ENCODE assay signal across 9 mouse cellular contexts in genomic region chr16:33891099-33891498, GRCm38 (mm10).
DNase-seq lines count a peak whose midpoint lies in the region; ATAC-seq lines count a peak whose summit lies in the region.
"Had no signal": no experiment of that assay in that cellular context is flagged by ENCODE, and none has a peak within 500 bp of the region (broad histone marks: within the 10 kb centered on the region; RNA-seq: fewer than 3 reads in every experiment).

No protein-coding gene starts in this region.

- peaks cover 64% of the 10 kb centered on the region for H3K4me1 ChIP-seq in lung, embryonic 15.5 days
- H3K4me1 ChIP-seq in brown adipose tissue, adult 24 weeks (ENCODE audit: control insufficient read depth, insufficient read depth, insufficient read length, low read length), result peaks cover 33% of the 10 kb centered on the region
- peaks cover 42% of the 10 kb centered on the region for H3K4me1 ChIP-seq in kidney, embryonic 14.5 days (ENCODE audit: control insufficient read depth, insufficient read depth, low read length)
- peaks cover 52% of the 10 kb centered on the region for H3K4me1 ChIP-seq in stomach, embryonic 14.5 days (ENCODE audit: control insufficient read depth, insufficient read depth, low read length)

- H3K9me3 ChIP-seq in lung, embryonic 15.5 days, result no peaks in the 10 kb centered on the region
- no peaks in the 10 kb centered on the region for H3K9me3 ChIP-seq in kidney, embryonic 14.5 days (ENCODE audit: control insufficient read depth, low read length)
- no peaks in the 10 kb centered on the region for H3K9me3 ChIP-seq in stomach, embryonic 14.5 days (ENCODE audit: control insufficient read depth, low read depth, low read length)

- no peak overlapping the region for H3K9ac ChIP-seq in lung, embryonic 15.5 days
- no peak overlapping the region for H3K9ac ChIP-seq in kidney, embryonic 14.5 days (ENCODE audit: low read depth, low read length)
- H3K9ac ChIP-seq in stomach, embryonic 14.5 days (replicated peaks; ENCODE audit: low read depth, low read length), result no peak overlapping the region

- no peak overlapping the region for H3K4me3 ChIP-seq in lung, embryonic 15.5 days
- no peak overlapping the region for H3K4me3 ChIP-seq in brown adipose tissue, adult 24 weeks (ENCODE audit: insufficient read depth, low read depth, low read length)
- no peak overlapping the region for H3K4me3 ChIP-seq in kidney, embryonic 14.5 days (ENCODE audit: low read length)
- H3K4me3 ChIP-seq in stomach, embryonic 14.5 days (ENCODE audit: low read depth, low read length), result no peak overlapping the region

- 43% methylated on average over 8 of the region's 8 CpGs for WGBS in lung, embryonic 15.5 days
- 18% methylated on average over 8 of the region's 8 CpGs for WGBS in kidney, embryonic 14.5 days
- 45% methylated on average over 8 of the region's 8 CpGs for WGBS in stomach, embryonic 14.5 days

- ATAC-seq in lung, embryonic 15.5 days (ENCODE audit: borderline replicate concordance, extremely low read depth, low FRiP score, low TSS enrichment), result no peak
- ATAC-seq in kidney, embryonic 14.5 days (ENCODE audit: low FRiP score, low TSS enrichment), result peak; percentile 29; the same call in 1 of the 2 replicates
- ATAC-seq in stomach, embryonic 14.5 days (ENCODE audit: insufficient number of reproducible peaks, insufficient read depth, low FRiP score, low read depth), result no peak
- no peak for ATAC-seq in activated CD4-positive, CD25-positive, alpha-beta regulatory T cell, adult 4 months

- H3K27me3 ChIP-seq in lung, embryonic 15.5 days, result no peaks in the 10 kb centered on the region
- no peaks in the 10 kb centered on the region for H3K27me3 ChIP-seq in kidney, embryonic 14.5 days (ENCODE audit: control insufficient read depth, insufficient read depth, low read length)
- no peaks in the 10 kb centered on the region for H3K27me3 ChIP-seq in stomach, embryonic 14.5 days (ENCODE audit: control insufficient read depth, insufficient read depth, low read length)

- no peaks in the 10 kb centered on the region for H3K36me3 ChIP-seq in lung, embryonic 15.5 days
- H3K36me3 ChIP-seq in kidney, embryonic 14.5 days (ENCODE audit: control insufficient read depth, insufficient read depth, low read length), result no peaks in the 10 kb centered on the region
- H3K36me3 ChIP-seq in stomach, embryonic 14.5 days (ENCODE audit: control insufficient read depth, insufficient read depth, low read length), result no peaks in the 10 kb centered on the region

- H3K27ac ChIP-seq in lung, embryonic 15.5 days, result peak overlapping the region; percentile 74
- peak overlapping the region; percentile 92 for H3K27ac ChIP-seq in brown adipose tissue, adult 24 weeks (replicated peaks; ENCODE audit: low read depth, low read length)
- peak overlapping the region; percentile 80 for H3K27ac ChIP-seq in kidney, embryonic 14.5 days (ENCODE audit: low read depth, low read length)
- peak overlapping the region; percentile 80; the same call in 1 of the 2 replicates for H3K27ac ChIP-seq in stomach, embryonic 14.5 days (ENCODE audit: low read length)

- 0 out of 2 replicates have a peak overlapping the region, but pooled peaks have one; percentile 48 for H3K4me2 ChIP-seq in lung, embryonic 15.5 days
- no peak overlapping the region for H3K4me2 ChIP-seq in kidney, embryonic 14.5 days (replicated peaks; ENCODE audit: low read depth, low read length)
- no peak overlapping the region for H3K4me2 ChIP-seq in stomach, embryonic 14.5 days (replicated peaks; ENCODE audit: low read depth, low read length)

- no peak for DNase-seq in lung, postnatal 14 days
- DNase-seq in left cerebral cortex, adult 18-20 months (ENCODE audit: low spot score in 2 of 2), result no peak
- DNase-seq in urinary bladder, adult 18-20 months (ENCODE audit: low spot score in 2 of 2), result no peak
- DNase-seq: lung, adult 2 months had no signal
